Mouse (Mus musculus): ENCODE measurements around the gene Dnajb9. TPM values are rescaled to one million over a fixed set of nuclear protein-coding genes. Genes with fewer than 3 reads are reported as not detected.

The Dnajb9 gene
- polyA plus RNA-seq (2017; shearing (Covaris generic)), result 14.0 TPM

DNA sequence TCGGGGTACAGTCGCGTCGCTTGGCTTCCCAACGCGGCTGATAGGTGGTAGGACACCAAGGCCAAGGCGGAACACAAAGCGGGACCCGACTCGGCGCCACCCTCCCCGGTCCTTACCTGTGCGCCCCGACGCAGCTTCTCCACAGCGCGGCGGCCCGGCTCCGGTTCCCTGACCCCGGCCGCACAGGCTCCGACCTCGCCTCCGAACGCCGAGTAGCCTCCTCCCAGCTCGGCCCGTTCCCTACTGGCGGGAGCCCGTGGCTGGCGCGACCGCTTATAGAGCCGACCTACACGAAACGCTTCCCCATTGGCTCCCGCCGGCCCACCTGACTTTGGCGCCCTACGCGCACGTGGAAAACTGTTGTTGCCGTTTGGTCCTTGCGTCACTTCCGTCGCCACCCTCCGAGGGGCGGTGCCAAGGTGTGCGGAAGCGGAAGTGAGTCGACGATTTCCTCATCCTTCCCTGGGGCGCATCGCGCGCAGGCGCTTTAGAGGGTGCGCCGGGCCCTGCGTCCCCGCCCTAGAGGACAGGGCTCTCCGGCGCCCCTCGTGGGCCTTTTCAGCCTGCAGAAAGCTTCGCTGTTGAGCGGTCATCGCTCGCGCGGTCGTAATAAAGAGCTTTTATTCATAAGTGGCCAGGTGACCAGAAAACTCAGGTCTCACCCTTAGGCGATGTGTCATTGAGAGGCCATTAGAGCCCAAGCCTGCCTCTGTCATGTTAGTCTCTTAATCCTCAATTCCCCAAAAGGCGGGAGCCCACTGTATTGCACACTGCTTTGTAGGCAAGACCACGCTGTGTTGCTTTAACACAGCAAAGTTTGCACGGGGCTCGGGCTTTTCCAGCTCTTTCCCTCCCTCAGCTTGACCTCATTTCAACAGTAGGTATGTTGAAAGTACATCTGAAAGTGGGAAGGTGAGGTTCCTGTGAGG, at the start of gene Dnajb9:
Gene Dnajb9 (minus strand): TSS at position 503 of the 929 bp plus-strand sequence.

DNA sequence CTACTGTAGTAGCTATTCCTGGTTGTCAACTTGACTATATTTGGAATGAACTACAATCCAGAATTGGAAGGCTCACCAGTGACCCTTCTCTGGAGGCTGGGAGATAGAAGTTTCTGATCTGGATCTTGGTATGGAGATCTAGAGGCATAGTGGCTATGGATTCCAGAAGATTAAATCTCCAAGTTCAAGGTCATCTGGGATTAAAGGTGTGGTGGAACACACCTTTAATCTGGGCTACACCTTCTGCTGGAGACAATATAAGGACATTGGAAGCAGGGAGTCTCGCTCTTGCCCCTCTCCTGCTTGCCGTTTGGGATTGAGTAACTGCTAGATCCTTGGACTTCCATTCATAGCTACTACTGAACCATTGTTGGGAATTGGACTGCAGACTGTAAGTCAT, 10.9 kb upstream of the Dnajb9 start, which contains the start of gene Pnpla8:
Gene Pnpla8 (plus strand): TSS at position 301 of the 400 bp plus-strand sequence.

Other genes starting within 250 kb of the Dnajb9 start
- gene Pnpla8, start 11.0 kb upstream of the Dnajb9 start, polyA plus RNA-seq (2017; shearing (Covaris generic)), result 19.2 TPM
- 0.17 TPM for gene Nrcam, start 118.6 kb upstream of the Dnajb9 start, polyA plus RNA-seq (2017; shearing (Covaris generic))

All from CD4-positive, CD25-positive, alpha-beta regulatory T cell, adult 9 weeks (primary cell).